Mouse (Mus musculus): ENCODE results near the gene Gm853.

- TF ChIP-seq TAL1 (IDR thresholded peaks at IDR 0.05; ENCODE audit: low read length) (no peak), GATA1 (IDR thresholded peaks at IDR 0.05; ENCODE audit: low read length) (no peak)
Measured at GRCm38 (mm10) chr4:130188806-130189297, 33.3 kb downstream of the Gm853 start.

All from erythroblast, embryonic 14.5 days (primary cell).